In genomic region chr2:21236846-21237245, GRCm38 (mm10) we compare ENCODE assay signal across 12 mouse cellular contexts. TPM values are rescaled to one million over a fixed set of nuclear protein-coding genes. Genes with fewer than 3 reads are reported as not detected.
DNase-seq lines count a peak whose midpoint lies in the region; ATAC-seq lines count a peak whose summit lies in the region.
"Had no signal": no experiment of that assay in that cellular context is flagged by ENCODE, and none has a peak within 500 bp of the region (broad histone marks: within the 10 kb centered on the region; RNA-seq: fewer than 3 reads in every experiment).

No protein-coding gene starts in this region.

- ATAC-seq in heart, embryonic 13.5 days (ENCODE audit: extremely low read depth, insufficient number of reproducible peaks, low FRiP score, low TSS enrichment), result no peak
- no peak for ATAC-seq in limb, embryonic 15.5 days (ENCODE audit: insufficient number of reproducible peaks, low FRiP score, low TSS enrichment, low read depth)
- no peak for ATAC-seq in erythroblast, adult 5-6 weeks (replicated peaks; ENCODE audit: low FRiP score, poor library complexity, severe bottlenecking)
- ATAC-seq: forebrain, embryonic 13.5 days had no signal

- H3K4me1 ChIP-seq in heart, embryonic 13.5 days, result peaks cover 31% of the 10 kb centered on the region
- H3K4me1 ChIP-seq in limb, embryonic 15.5 days, result 0 out of 2 replicates have a peak, but pooled peaks cover 4% of the 10 kb centered on the region
- H3K4me1 ChIP-seq in limb, embryonic 10.5 days, result no peaks in the 10 kb centered on the region
- H3K4me1 ChIP-seq: limb, embryonic 13.5 days had no signal

- H3K4me2 ChIP-seq in heart, embryonic 13.5 days, result no peak overlapping the region
- no peak overlapping the region for H3K4me2 ChIP-seq in limb, embryonic 15.5 days
- H3K4me2 ChIP-seq: forebrain, embryonic 13.5 days; limb, embryonic 13.5 days; midbrain, embryonic 11.5 days had no signal

- intact Hi-C loops in heart, postnatal 36 days (cut with DNase I), result no loop called here

- no peak overlapping the region for H3K4me3 ChIP-seq in heart, embryonic 13.5 days
- no peak overlapping the region for H3K4me3 ChIP-seq in limb, embryonic 15.5 days
- H3K4me3 ChIP-seq in limb, embryonic 10.5 days, result no peak overlapping the region
- H3K4me3 ChIP-seq: forebrain, embryonic 13.5 days; limb, embryonic 13.5 days had no signal

- 36% methylated on average over 5 of the region's 5 CpGs for WGBS in heart, embryonic 13.5 days
- 69% methylated on average over 5 of the region's 5 CpGs for WGBS in limb, embryonic 15.5 days
- WGBS in limb, embryonic 10.5 days, result 77% methylated on average over 5 of the region's 5 CpGs

- peaks cover 9% of the 10 kb centered on the region; the same call in 1 of the 2 replicates for H3K27me3 ChIP-seq in heart, embryonic 13.5 days (replicated peaks)
- no peaks in the 10 kb centered on the region for H3K27me3 ChIP-seq in limb, embryonic 15.5 days
- no peaks in the 10 kb centered on the region for H3K27me3 ChIP-seq in limb, embryonic 10.5 days (ENCODE audit: low read depth, poor library complexity, severe bottlenecking)
- H3K27me3 ChIP-seq: forebrain, embryonic 13.5 days; limb, embryonic 13.5 days had no signal

- no peaks in the 10 kb centered on the region for H3K36me3 ChIP-seq in heart, embryonic 13.5 days
- H3K36me3 ChIP-seq in limb, embryonic 15.5 days, result no peaks in the 10 kb centered on the region
- H3K36me3 ChIP-seq in limb, embryonic 10.5 days, result no peaks in the 10 kb centered on the region
- H3K36me3 ChIP-seq: limb, embryonic 13.5 days had no signal

- H3K9ac ChIP-seq in heart, embryonic 13.5 days, result no peak overlapping the region
- H3K9ac ChIP-seq in limb, embryonic 15.5 days, result no peak overlapping the region
- H3K9ac ChIP-seq: forebrain, embryonic 13.5 days; limb, embryonic 13.5 days had no signal

- H3K9me3 ChIP-seq in heart, embryonic 13.5 days, result no peaks in the 10 kb centered on the region
- no peaks in the 10 kb centered on the region for H3K9me3 ChIP-seq in limb, embryonic 15.5 days
- H3K9me3 ChIP-seq in limb, embryonic 10.5 days (replicated peaks), result no peaks in the 10 kb centered on the region
- H3K9me3 ChIP-seq: forebrain, embryonic 13.5 days; limb, embryonic 13.5 days had no signal

- no peak for DNase-seq in heart, postnatal 36 days
- DNase-seq in limb, embryonic 10.5 days (ENCODE audit: low spot score), result no peak
- DNase-seq in Muller cell, postnatal 12 days (ENCODE audit: inconsistent ontology term), result peak; percentile 75
- DNase-seq in fibroblast of lung, adult 2 months (ENCODE audit: low read depth), result peak; percentile 78
- no peak for DNase-seq in layer of hippocampus, adult 9-11 months
- DNase-seq: thymus, postnatal 14 days had no signal

- H3K27ac ChIP-seq in heart, embryonic 13.5 days (replicated peaks), result peak overlapping the region; percentile 45
- H3K27ac ChIP-seq in limb, embryonic 15.5 days, result 0 out of 2 replicates have a peak overlapping the region, but pooled peaks have one; percentile 7
- no peak overlapping the region for H3K27ac ChIP-seq in limb, embryonic 10.5 days
- H3K27ac ChIP-seq: forebrain, embryonic 13.5 days; limb, embryonic 13.5 days had no signal

RNA-seq across cellular contexts. Expression of gene Thnsl1, which starts 31.3 kb away (rescaled TPM):
- polyA plus RNA-seq in heart, embryonic 13.5 days (2015; fragmentation: Nextera tagmentation; extraction: Ambion mirVana), result 6.0 and 7.3 TPM in 2 replicates
- total RNA-seq in heart, postnatal 36 days (2021), result 1 to 10 TPM; 6.3 to 7.2 TPM
- 5.6 TPM in 2 replicates for polyA plus RNA-seq in limb, embryonic 15.5 days (2015; fragmentation: Nextera tagmentation; extraction: Ambion mirVana)
- 6.1 and 6.9 TPM in 2 replicates for polyA plus RNA-seq in limb, embryonic 10.5 days (2016; fragmentation: Nextera tagmentation; extraction: Ambion mirVana)
- 0.19 TPM in 1 of 2 replicates, not detected in the other for total RNA-seq in erythroblast, adult 5-6 weeks (2015; ENCODE audit: low replicate concordance)
- 0.43 TPM in 1 of 2 replicates, not detected in the other for total RNA-seq in erythroblast, adult 5-6 weeks (2017; ENCODE audit: low replicate concordance)

RNA-seq across cellular contexts. Expression of gene Enkur, which starts 31.7 kb away (rescaled TPM):
- 1.1 and 1.9 TPM in 2 replicates for polyA plus RNA-seq in heart, embryonic 13.5 days (2015; fragmentation: Nextera tagmentation; extraction: Ambion mirVana)
- total RNA-seq in heart, postnatal 36 days (2021), result 1 to 10 TPM; 1.9 to 2.2 TPM
- polyA plus RNA-seq in limb, embryonic 15.5 days (2015; fragmentation: Nextera tagmentation; extraction: Ambion mirVana), result 0.65 and 0.77 TPM in 2 replicates
- not detected in 2 replicates for polyA plus RNA-seq in limb, embryonic 10.5 days (2016; fragmentation: Nextera tagmentation; extraction: Ambion mirVana)
- total RNA-seq in erythroblast, adult 5-6 weeks (2015; ENCODE audit: low replicate concordance), result not detected in 2 replicates
- not detected in 2 replicates for total RNA-seq in erythroblast, adult 5-6 weeks (2017; ENCODE audit: low replicate concordance)

Comparison
In these comparisons a context has a peak if more than half of its experiments do, and no peak if none do; other contexts are left out.
1. DNase-seq: peak in Muller cell, postnatal 12 days (single experiment) and fibroblast of lung, adult 2 months (single experiment); none in heart, postnatal 36 days (0 of 2), limb, embryonic 10.5 days (single experiment) and layer of hippocampus, adult 9-11 months (single experiment).